Mouse (Mus musculus): ENCODE measurements at regions not wholly inside any gene's neighbourhood (a gene's known extent, or its start where the extent isn't known, plus 50 kb on each side); places are given as distances from the start of the nearest gene placed in this dataset.

GRCm38 (mm10) chr10:97248522-97248921 lies 230.9 kb upstream of the Dcn start:
- TF ChIP-seq CTCF (IDR thresholded peaks at IDR 0.05) (no peak), EP300 (IDR thresholded peaks at IDR 0.05) (no peak)
